Mouse (Mus musculus): ENCODE measurements around the gene Nkx2-3.
A peak's percentile ranks its signal among the peaks of the same experiment; 100 is the strongest.

The Nkx2-3 gene

DNA sequence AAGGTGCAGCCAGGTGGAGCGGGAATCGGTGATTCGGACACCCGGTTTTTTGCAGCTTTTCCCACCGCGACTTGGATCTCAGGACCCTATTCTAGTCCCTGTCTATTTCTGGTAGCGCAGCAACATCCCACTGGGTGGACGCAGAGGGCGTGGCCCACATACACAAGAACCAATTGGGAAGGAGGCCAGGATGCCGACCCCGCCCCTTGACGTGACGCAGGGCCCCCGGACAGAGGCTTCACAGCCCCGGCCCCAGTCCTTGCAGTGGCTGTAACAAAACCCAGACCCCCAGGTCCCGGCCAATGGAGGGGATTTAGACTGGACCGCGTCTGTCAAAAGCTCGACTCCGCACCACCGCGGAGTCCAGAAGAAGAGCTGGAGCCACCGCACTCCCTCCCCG, at the start of gene Nkx2-3:
Gene Nkx2-3 (plus strand): TSS at position 275 of the 400 bp plus-strand sequence.
- peak; percentile 68 to 75 for DNase-seq (ENCODE audit: low spot score in 2 of 2)

GRCm38 (mm10) chr19:43563166-43563565, 49.0 kb upstream of the Nkx2-3 start:
- DNase-seq (ENCODE audit: low spot score in 2 of 2) = no peak

DNA sequence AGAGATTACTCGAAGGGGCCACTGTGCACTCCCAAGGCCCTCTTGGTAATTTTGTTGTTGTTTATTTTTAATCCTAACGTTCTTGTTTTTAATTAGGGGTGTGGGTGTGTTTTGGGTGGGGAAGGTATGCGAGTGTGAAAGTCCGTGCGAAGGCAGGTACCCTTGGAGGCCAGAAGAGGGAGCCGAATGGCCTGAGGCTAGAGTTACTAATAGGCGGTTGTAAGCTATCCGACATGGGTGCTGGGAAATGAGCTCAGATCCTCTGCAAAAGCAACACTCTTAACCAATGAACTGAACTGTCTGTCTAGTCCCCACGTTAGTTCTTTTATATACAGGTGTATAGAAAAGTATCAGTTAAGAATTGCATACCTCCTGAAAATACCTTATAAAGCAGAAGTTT, 43.8 kb upstream of the Nkx2-3 start:
- DNase-seq (ENCODE audit: low spot score in 2 of 2) = no peak

DNA sequence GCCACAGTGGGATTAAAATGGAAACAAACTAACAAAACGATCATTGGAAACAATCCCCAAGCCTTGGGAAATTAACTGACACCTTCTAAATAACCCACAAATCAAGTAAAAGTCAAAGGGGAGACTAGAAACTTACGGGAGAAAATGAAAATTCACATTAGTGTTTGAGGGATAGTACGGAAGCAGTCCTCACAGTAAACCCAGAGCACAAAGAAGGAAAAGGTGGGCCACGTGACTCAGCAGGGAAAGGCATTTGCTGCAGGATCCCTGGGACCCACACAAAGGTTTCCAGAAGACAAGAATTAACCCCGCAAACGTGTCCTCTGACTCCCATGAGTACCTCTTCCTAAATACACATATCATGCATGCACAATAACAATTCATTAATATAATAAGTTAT, 43.0 kb upstream of the Nkx2-3 start:
- no peak for DNase-seq (ENCODE audit: low spot score in 2 of 2)

DNA sequence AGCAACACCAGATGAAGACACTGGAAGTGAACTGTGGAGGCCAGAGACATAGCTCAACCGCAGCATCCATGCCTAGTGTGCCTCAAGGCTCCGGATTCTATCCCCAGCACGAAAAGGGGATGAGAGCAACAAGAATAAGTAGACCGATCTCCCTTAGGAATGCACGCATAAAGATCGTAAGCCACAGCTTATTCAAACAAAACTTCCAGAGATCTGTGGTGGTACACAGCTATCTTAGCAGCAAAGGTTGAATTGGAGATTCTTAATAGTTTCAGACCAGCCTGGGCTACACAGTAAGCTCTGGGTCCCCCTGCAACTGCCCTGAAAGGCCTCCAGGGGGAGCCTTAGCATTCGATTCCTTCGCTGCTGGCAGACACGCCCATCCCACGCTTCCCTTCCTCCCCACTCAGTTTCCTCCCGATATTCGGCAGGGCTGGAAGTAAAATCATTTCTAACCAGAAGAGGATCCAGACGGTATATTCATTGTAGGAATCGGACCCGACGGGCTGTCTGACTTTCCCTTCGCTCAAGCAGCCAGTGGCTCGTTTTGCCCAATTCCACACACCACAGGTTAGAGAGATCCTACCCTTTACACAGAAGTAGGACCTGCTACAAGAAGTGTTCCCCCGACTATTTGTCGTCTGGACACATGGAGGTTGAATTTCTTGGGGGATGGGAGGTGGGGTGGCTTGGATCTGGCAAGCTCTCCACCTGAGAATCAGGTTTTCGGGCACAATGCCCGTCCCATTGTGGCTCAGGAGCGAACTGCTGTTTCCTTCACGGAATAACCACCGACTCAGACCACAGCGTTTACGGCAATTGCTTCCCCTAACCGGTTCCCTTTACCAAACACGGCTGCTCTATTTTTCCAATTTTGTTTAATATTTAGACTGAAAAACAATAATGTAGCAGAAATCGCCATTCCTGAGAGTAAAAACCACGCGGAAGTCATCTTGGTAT, 41.0 kb upstream of the Nkx2-3 start:
- DNase-seq (ENCODE audit: low spot score in 2 of 2) = peak; percentile 64 to 81

- no peak for DNase-seq (ENCODE audit: low spot score in 2 of 2)
Measured at GRCm38 (mm10) chr19:43579081-43579796, 32.9 kb upstream of the Nkx2-3 start.

DNA sequence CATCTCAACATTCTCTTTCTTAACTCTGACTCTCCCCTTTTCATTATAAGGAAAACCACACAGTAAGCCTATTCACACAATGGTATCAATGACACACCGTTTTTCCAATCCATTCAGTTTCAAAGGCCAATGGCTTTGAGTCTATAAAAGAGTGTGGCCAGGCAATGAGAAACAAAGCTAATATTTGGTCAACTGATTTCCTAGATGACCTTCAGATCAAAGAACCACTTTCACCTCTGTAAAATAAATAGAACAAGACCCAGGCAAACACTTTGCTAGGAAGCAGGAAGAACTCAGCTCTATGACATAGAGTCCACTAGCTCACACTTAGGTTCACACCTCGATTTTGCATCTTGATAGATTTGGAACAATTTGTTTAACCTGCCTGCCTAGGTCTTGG, 30.9 kb upstream of the Nkx2-3 start:
- no peak for DNase-seq (ENCODE audit: low spot score in 2 of 2)

GRCm38 (mm10) chr19:43583192-43583591, 28.9 kb upstream of the Nkx2-3 start:
- DNase-seq (ENCODE audit: low spot score in 2 of 2) = no peak

GRCm38 (mm10) chr19:43583595-43583994, 28.5 kb upstream of the Nkx2-3 start:
- DNase-seq (ENCODE audit: low spot score in 2 of 2) = no peak

GRCm38 (mm10) chr19:43584788-43585187, 27.3 kb upstream of the Nkx2-3 start:
- DNase-seq (ENCODE audit: low spot score in 2 of 2) = no peak

- DNase-seq (ENCODE audit: low spot score in 2 of 2) = no peak
Measured at GRCm38 (mm10) chr19:43592026-43592425, 20.1 kb upstream of the Nkx2-3 start.

- DNase-seq (ENCODE audit: low spot score in 2 of 2) = no peak
Measured at GRCm38 (mm10) chr19:43596981-43597380, 15.1 kb upstream of the Nkx2-3 start.

DNA sequence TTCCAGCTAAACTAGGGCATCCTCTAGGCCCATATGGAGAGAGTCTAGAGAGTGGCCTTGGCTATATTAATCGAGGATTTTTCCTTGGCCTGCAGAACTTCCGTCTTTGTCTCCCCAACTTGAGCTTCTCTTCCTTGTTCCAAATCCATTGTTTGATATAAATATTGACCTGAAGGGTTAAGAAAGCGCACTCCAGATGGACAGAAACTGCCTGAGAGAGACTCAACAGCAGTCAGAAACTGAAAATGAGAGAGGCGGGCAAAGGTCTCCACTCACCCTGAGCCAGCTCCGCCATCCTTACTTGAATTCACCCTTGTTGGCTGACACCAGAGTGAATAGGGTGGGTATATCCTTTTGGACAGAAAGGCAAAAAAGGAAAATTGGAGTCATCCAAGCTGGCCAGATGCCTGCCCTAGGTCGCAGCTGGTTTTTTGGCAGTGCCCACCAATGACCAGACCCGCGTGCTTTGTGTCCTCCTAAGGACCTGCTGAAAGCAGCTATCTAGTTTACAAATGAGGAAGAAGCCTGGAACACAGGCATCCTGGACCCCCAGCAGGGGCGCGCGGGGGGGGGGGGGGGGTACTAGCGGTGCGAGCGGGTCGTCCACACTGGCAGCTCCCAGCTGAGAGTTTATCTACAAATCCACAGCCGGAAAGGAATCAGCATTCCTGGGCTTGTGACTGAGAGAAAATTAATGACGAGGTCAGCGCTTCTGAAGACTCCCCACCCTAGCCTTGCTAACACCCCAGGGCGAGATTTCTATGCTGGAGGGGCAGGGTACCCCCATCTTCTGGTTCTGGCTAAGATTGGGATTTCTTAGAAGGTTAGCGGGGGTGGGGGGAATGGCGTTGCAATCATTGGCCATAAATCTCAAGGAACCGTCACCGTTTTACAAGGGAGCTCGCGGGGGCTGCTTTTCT, 13.1 kb upstream of the Nkx2-3 start:
- no peak for DNase-seq (ENCODE audit: low spot score in 2 of 2)

GRCm38 (mm10) chr19:43599776-43600544, 12.2 kb upstream of the Nkx2-3 start:
- no peak for DNase-seq (ENCODE audit: low spot score in 2 of 2)

- DNase-seq (ENCODE audit: low spot score in 2 of 2) = no peak
Measured at GRCm38 (mm10) chr19:43600545-43601331, 11.4 kb upstream of the Nkx2-3 start.

DNA sequence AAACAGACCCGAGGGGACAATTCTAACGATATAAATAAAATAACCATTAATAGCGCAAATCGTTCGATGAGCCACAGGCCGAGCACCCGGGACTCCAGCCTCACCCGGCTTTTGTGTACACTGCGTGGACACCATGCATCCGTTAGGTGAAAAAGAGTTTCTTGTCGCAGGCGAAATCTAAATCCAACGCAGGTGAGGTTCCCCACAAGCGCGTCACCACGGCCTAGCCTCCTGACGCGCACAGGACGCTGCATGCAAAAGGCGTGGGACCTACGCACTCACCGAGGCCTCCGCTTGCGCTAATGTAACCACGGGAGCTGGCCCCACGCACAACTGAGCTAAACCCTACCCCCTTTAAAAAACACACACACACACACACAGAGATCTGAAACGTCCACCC, 10.7 kb upstream of the Nkx2-3 start:
- DNase-seq (ENCODE audit: low spot score in 2 of 2) = no peak

GRCm38 (mm10) chr19:43601996-43602590, 10.0 kb upstream of the Nkx2-3 start:
- DNase-seq (ENCODE audit: low spot score in 2 of 2) = no peak

- DNase-seq (ENCODE audit: low spot score in 2 of 2) = no peak
Measured at GRCm38 (mm10) chr19:43603521-43603920, 8.6 kb upstream of the Nkx2-3 start.

DNA sequence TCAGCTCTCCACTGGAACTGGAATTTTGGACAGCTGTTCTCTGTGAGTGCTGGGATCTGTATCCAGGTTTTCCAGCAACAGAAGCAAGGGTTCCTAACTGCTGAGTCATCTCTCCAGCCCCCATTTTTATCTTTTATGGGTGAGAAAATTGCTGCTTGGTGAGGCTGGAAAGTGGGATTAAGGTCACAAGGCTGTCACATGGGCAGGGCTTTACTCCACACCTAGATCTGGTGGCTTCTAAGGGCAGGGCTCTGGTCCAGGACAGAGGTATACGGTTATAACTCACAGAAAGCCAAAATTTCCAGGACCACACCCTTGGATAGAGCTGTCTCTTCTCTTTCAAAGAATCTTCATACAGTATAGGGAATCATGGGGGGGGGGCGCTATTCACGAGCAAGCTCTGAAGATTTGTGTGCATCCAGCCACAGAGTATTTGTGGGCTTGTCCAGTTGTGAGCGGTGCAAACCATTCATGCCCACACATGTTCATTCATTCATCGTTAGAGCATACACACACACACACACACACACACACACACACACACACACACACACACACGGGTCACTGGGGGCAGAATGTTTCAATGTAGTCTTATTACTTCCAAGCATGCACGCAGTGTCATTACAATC, 7.5 kb upstream of the Nkx2-3 start:
- no peak for DNase-seq (ENCODE audit: low spot score in 2 of 2)
